Mouse (Mus musculus) CD4-positive, CD25-positive, alpha-beta regulatory T cell, adult 9 weeks (primary cell): ENCODE results near the gene Kcnk10. TPM values are rescaled to one million over a fixed set of nuclear protein-coding genes. Genes with fewer than 3 reads are reported as not detected.

Experiments used
- polyA plus RNA-seq: library from polyadenylated mRNA; unstranded; fragments of 100-300 nt; shearing (Covaris generic); gene quantifications from one replicate; pipeline ENCODE4 v1.2.1, GENCODE M21; 2017

The Kcnk10 gene
- polyA plus RNA-seq = not detected

DNA sequence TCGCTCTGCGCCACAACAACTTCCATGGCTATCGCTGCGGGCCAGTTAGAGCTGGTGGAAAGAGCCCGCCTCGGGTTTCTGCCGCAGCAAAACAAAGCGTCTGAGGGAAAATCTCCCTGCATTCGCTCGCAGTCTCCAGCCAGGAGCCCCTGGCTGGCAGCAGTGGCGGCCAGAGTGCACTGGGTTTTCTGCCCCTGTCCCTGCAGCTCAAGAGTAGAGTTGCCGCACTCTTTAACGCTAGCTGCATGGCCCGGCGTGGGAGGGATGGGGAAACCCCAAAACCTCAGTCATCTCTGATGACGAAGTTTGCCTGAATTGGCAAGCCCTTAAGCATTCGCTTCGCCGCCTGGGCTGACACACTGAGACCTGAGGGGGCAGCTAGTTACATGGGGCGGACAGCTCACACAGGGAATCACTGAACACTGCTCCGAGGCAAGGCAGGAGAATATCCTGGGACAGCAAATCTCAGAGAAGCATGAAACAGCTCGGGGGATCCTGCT is at the start of gene Kcnk10:
Gene Kcnk10, minus strand, starts transcription at position 450 of the 500 bp plus-strand sequence.

GRCm38 (mm10) chr12:98627392-98628259 is 49.5 kb upstream of the Kcnk10 start, which contains the start of gene Spata7:
Gene Spata7 (plus strand): TSS chr12:98628157.

Other genes starting within 250 kb of the Kcnk10 start
- 1.0 TPM for gene Spata7, start 49.8 kb upstream of the Kcnk10 start, polyA plus RNA-seq
- 5.0 TPM for gene Ptpn21, start 159.1 kb upstream of the Kcnk10 start, polyA plus RNA-seq
- 19.8 TPM for gene Zc3h14, start 168.7 kb upstream of the Kcnk10 start, polyA plus RNA-seq